Mouse (Mus musculus) limb, embryonic 14.5 days (tissue): Measurements from ENCODE around the gene Jmy. TPM values are rescaled to one million over a fixed set of nuclear protein-coding genes. Genes with fewer than 3 reads are reported as not detected.

Experiments used
- ATAC-seq: fragments of 200-750 bp; cut with Nextera tagmentation; 2 replicates; pipeline ENCODE4 v1.8.0; 2017; ENCODE audit warnings: low read depth, moderate number of reproducible peaks, moderate TSS enrichment; ENCODE audit not compliant: low FRiP score
- DNase-seq: peaks from one replicate; pipeline ENCODE4 v3.0.0-alpha.2; 2015; ENCODE audit warnings: low spot score
- H3K27ac ChIP-seq: fragments of 300-500 bp; sonication (generic); replicated peaks from 2 replicates; pipeline ENCODE4 v1.5.1; 2014; ENCODE audit warnings: low read depth, mild to moderate bottlenecking, low read length, moderate library complexity, mixed read lengths
- H3K27me3 ChIP-seq: fragments of 300-500 bp; sonication (generic); 2 replicates; pipeline ENCODE4 v1.6.1; 2014; ENCODE audit warnings: low read length, mixed read lengths; ENCODE audit not compliant: control insufficient read depth, insufficient read depth
- H3K36me3 ChIP-seq: fragments of 300-500 bp; sonication (generic); 2 replicates; pipeline ENCODE4 v1.6.1; 2014; ENCODE audit warnings: mild to moderate bottlenecking, low read length, moderate library complexity, mixed read lengths; ENCODE audit not compliant: control insufficient read depth, insufficient read depth
- H3K4me1 ChIP-seq: fragments of 300-500 bp; sonication (generic); 2 replicates; pipeline ENCODE4 v1.6.1; 2014; ENCODE audit warnings: antibody characterized with exemption, low read length, mixed read lengths; ENCODE audit not compliant: control insufficient read depth, insufficient read depth
- H3K4me2 ChIP-seq: fragments of 300-500 bp; sonication (generic); replicated peaks from 2 replicates; pipeline ENCODE4 v1.6.1; 2014; ENCODE audit warnings: low read depth, mild to moderate bottlenecking, low read length, moderate library complexity; ENCODE audit not compliant: severe bottlenecking
- H3K4me3 ChIP-seq: fragments of 300-500 bp; sonication (generic); replicated peaks from 2 replicates; pipeline ENCODE4 v1.5.1; 2014; ENCODE audit warnings: low read length
- H3K9ac ChIP-seq: fragments of 300-500 bp; sonication (generic); 2 replicates; pipeline ENCODE4 v1.6.1; 2014; ENCODE audit warnings: mild to moderate bottlenecking, low read depth, low read length, moderate library complexity; ENCODE audit not compliant: severe bottlenecking
- H3K9me3 ChIP-seq: fragments of 300-500 bp; sonication (generic); 2 replicates; pipeline ENCODE4 v1.6.1; 2016; ENCODE audit warnings: low read length; ENCODE audit not compliant: control insufficient read depth
- POLR2A ChIP-seq: fragments of 200-500 bp; IDR thresholded peaks from 2 replicates; pipeline ENCODE4 v1.8.0; 2012; ENCODE audit warnings: inconsistent platforms, mild to moderate bottlenecking, moderate library complexity, borderline replicate concordance; ENCODE audit not compliant: insufficient read depth, insufficient read length; ENCODE audit errors: extremely low read depth
- WGBS: fragments of 180-500 bp; shearing (Covaris S2); extraction: QIAGEN DNeasy Blood & Tissue Kit; methylation state at CpG from one replicate; pipeline ENCODE4 v1.1.7; 2014; 5-methylcytosine and 5-hydroxymethylcytosine counted together
- polyA plus RNA-seq, 2 experiments: library from polyadenylated mRNA; depleted of rRNA in 1 of 2; stranded (reverse) in 1 of 2; unstranded in 1 of 2; fragments of >200 nt; fragmentation: Nextera tagmentation in 1 of 2; extraction: Ambion mirVana in 1 of 2; gene quantifications; 2 replicates each; pipeline versions ENCODE4 v1.2.1 to v1.2.3; 2012 to 2014

Jmy gene
- polyA plus RNA-seq, 2 experiments = 6.5 to 8.3 TPM

DNA sequence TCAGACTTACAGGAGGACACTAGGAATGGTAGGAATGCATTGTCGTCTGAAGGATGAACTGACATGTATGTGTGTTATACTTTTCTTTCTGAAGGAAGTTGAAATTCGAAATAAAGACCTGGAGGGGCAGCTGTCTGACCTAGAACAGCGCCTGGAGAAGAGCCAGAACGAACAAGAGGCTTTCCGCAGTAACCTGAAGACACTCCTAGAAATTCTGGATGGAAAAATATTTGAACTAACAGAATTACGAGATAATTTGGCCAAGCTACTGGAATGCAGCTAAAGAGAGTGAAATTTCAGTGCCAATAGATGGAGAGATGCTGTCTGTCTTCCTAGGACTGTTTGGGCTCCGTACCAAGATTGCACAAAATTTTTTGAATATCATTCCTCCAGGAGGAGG, 97.7 kb downstream of the Jmy start:
- no peak for TF ChIP-seq POLR2A
- DNase-seq (no peak), ATAC-seq (no peak)
- Histone ChIP-seq H3K9ac (no peak overlapping the region), H3K27me3 (no peaks in the 10 kb centered on the region), H3K27ac (no peak overlapping the region), H3K4me1 (no peaks in the 10 kb centered on the region), H3K4me3 (no peak overlapping the region), H3K9me3 (no peaks in the 10 kb centered on the region), H3K4me2 (no peak overlapping the region), H3K36me3 (peaks cover 9% of the 10 kb centered on the region; the same call in 1 of the 2 replicates)
- 91% methylated on average over 7 of the region's 7 CpGs for WGBS

DNA sequence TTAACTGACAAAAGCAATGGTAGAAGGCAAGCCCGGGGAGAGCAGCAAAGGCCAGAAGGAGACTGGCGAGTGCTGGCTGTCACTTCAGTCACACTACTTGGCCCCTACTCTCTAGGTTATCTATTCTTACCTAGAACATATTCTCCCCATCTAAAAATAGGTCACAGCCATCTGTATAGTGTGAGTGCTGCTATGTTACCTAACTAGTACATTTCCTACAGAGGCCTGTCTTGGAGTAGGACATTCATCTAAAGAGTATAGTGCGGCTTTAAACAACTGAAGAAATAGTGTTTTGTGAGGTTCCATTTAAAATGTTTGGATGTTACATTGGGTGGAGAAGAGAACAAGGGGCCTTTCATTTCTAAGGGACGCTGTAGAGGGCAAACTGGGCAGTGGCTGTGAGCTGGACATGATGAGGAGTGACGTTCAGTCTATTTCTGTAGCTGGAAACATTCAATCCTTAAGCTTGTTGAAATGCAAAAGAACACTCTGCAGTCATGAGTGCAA, 99.8 kb downstream of the Jmy start:
- H3K4me2 ChIP-seq = no peak overlapping the region
- DNase-seq (no peak), ATAC-seq (no peak)
- H3K27ac ChIP-seq = no peak overlapping the region
- H3K9ac ChIP-seq = no peak overlapping the region
- no peaks in the 10 kb centered on the region for H3K9me3 ChIP-seq
- no peaks in the 10 kb centered on the region for H3K4me1 ChIP-seq
- no peak overlapping the region for H3K4me3 ChIP-seq
- no peak for TF ChIP-seq POLR2A
- WGBS = 88% methylated on average over 5 of the region's 5 CpGs
- no peaks in the 10 kb centered on the region for H3K27me3 ChIP-seq
- peaks cover 8% of the 10 kb centered on the region; the same call in 1 of the 2 replicates for H3K36me3 ChIP-seq

DNA sequence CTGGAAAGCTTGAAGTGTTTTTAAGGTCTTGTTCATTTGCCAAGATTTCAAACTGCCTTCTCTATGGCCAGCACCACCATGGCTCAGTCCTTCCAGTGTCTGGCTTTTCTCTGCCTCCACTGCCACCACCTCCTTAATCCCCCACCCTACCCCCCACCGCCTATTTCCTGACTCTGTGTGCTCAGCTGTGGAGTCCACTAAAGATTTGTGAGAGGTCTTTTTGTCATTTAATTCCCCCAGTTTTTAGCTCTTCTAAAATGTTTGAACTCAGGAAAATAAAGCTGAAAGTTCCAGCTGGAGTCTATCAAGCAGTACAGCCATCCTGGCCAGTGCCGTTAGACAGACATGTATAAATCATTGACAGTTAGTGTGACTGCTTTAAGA, 110.4 kb downstream of the Jmy start:
- ATAC-seq = peak; percentile 81

DNA sequence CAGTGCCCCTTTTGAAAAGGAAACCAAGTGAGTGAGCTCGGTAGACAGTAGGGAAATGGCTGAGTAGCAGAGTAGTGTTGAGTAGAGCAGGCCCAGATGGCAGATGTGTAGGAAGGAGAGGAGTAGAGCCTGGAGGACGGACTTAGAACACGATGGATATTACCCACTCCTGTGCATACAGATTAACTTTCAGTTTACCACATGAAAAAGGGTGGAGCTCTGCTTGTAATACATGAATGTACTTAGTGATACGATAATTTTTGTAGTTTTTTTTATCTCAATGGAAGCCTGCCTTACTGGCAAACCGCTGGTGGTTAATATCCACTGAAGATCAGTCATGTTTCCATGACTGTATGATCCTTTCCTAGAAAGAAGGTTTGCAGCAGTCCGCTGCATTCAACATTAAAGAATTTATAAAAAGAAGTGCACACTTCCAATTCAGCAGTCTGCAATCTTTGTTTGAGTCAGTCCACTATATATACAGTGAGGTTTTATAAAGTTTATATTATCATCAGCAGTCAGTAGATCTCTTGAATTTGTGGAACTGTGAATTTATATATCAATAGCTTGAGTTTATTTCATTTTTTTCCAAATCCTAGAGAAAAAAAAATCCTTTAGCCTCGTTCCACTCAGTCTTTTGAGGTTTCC, 110.9 kb downstream of the Jmy start:
- Histone ChIP-seq H3K4me3 (no peak overlapping the region), H3K9me3 (no peaks in the 10 kb centered on the region), H3K27ac (peak overlapping the region; percentile 76), H3K27me3 (no peaks in the 10 kb centered on the region), H3K4me1 (no peaks in the 10 kb centered on the region), H3K36me3 (peaks cover 5% of the 10 kb centered on the region; the same call in 1 of the 2 replicates), H3K4me2 (peak overlapping the region; percentile 28), H3K9ac (no peak overlapping the region)
- DNase-seq = peak; percentile 6
- TF ChIP-seq POLR2A = no peak
- 48% methylated on average over 7 of the region's 7 CpGs for WGBS
- ATAC-seq = no peak

More for the DNA sequence above, 110.4 kb downstream of the Jmy start:
- TF ChIP-seq POLR2A = no peak
- Histone ChIP-seq H3K36me3 (peaks cover 6% of the 10 kb centered on the region; the same call in 1 of the 2 replicates), H3K9me3 (no peaks in the 10 kb centered on the region), H3K4me3 (no peak overlapping the region), H3K4me1 (no peaks in the 10 kb centered on the region), H3K4me2 (0 out of 2 replicates have a peak overlapping the region, but pooled peaks have one; percentile 28), H3K27me3 (no peaks in the 10 kb centered on the region), H3K9ac (no peak overlapping the region), H3K27ac (peak overlapping the region; percentile 76)
- WGBS = 17% methylated on average over 2 of the region's 2 CpGs
- peak; percentile 78 for DNase-seq

- no peak for TF ChIP-seq POLR2A
- H3K27me3 ChIP-seq = no peaks in the 10 kb centered on the region
- H3K36me3 ChIP-seq = no peaks in the 10 kb centered on the region
- no peak overlapping the region for H3K4me2 ChIP-seq
- no peak for DNase-seq
- H3K4me3 ChIP-seq = no peak overlapping the region
- ATAC-seq = no peak
- H3K9me3 ChIP-seq = no peaks in the 10 kb centered on the region
- no peak overlapping the region for H3K27ac ChIP-seq
- no peaks in the 10 kb centered on the region for H3K4me1 ChIP-seq
- H3K9ac ChIP-seq = no peak overlapping the region
- 86% methylated on average over 5 of the region's 5 CpGs for WGBS
These were observed 112.2 kb downstream of the Jmy start for GRCm38 (mm10) chr13:93387440-93387839.
